Mouse (Mus musculus): ENCODE data around the gene Ciz1.
"Not testable (repeated sequence)": the region's sequence is repeated elsewhere in the genome, so short reads cannot be mapped to it uniquely, and the experiment has no call there.

Gene Ciz1

DNA sequence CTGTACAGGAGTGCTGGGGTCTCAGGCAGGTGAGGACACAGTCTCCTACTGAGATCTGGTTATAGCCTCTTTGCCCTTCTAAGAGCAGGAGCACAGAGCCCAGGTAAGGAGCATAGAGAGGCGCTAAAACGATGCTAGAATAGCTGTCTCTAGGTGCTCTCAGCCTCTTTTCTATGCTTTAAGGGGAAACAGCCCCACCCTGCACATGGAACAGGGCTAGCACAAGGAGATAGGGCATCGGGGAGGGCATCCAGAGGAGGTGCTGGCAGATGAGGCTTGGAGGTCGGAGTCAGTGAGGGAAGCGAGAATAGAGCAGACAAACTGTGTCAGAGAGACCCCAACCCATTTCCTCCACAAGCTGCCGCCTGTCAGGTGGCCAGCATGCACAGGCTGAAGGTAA lies 5.1 kb upstream of the Ciz1 start:
- DNase-seq (ENCODE audit: low read depth): no peak

DNA sequence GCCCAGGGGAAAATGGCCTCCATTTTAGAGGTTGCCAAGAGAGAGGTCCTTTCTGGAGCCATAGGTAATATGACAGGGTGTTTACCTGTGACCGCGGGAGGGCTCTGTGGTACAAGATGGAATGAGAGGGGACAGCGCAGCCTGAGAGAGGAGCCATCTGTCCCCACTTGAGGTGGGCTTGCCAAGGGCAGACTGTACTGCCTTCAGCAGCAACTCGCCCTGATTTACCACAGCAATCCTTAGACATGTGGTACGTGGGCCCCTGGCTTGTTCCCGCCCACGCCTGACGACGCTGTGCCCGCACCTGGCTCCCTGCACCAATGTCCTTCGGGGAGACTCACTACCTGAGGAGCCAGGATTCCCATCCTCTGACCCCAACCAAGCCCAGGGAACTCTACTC lies 3.8 kb upstream of the Ciz1 start:
- DNase-seq (ENCODE audit: low read depth): no peak

DNA sequence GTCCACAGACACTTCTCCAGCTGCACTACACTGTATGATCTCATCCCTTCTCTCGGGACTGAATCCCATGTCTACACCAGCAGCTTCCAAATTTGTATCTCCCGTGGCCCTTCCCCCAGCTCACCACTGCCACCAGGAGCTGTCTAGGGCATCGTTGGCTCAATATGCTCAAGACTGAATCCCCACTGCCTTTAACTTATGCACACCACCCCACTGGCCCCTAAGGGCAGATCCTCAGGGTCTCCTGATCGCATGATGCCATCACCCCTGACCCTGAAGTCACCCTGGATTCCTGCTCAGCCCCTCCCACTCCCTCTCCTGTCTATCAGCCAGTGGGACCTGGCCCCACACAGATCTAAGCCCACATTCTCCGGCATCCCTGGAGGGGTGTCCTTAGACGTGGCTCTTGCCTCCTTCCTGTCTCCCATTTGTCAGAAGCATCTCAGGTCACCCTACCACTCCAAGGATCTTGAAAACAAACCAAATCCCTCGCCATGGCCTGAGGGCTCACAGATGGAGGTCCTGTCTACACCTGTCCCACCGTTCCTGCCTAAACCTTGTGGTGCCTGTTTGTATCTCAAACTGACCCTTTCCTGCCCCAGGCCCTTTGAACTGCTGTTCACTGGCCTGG lies 2.4 kb upstream of the Ciz1 start:
- no peak for DNase-seq (ENCODE audit: low read depth)

DNA sequence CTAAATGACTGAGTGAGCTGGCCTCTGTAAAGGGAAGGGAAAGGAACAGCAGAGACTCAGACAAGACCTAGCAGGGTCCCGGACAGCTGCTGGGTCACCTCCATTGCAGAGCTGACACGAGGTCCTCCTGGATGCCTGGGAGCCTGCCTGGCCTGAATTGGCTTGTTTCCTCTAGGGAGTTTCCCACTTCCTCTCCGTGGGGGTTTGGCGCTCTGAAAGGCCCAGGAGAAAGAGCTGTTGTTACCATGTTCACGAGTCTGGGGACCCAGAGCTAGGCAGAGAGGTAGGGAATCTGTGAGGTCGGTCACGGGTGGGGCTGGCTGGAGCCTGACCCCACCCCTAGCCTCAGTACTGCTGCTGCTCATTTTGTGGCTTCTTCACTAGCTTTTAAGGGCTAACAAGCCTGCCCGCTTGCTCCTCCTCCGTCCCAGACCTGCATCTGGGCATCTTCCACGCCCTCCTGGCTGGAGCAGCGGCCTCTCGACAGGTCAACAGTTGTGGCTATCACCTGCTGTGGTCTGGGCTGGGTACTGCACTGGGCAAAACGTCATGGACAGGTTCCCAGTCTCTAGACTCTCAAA lies 1.6 kb upstream of the Ciz1 start:
- no peak for DNase-seq (ENCODE audit: low read depth)

DNA sequence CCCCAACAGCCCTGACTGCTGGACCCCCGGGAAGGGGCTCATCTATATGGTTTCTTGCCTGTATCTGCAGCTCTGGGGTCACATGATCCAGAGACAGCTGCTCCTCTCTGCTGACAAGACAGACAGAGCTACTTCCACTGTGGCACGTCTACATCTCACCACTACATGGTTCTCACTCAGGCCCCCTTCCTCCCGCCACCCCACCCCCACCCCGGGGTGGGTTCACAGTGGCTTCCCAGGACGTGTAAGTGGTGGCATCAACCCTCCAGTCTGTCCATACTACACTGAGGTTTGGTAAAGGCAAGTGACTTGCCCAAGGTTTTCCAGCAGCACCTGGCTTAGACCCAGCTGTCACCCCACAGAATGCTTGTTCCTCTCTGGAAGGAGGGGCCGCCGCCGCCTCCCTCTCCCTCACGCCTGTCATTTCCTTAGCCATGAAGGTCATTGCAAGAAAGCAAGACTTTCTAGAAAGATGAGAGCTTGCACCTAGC lies 611 bp upstream of the Ciz1 start:
- peak; percentile 39 for DNase-seq (ENCODE audit: low read depth)

DNA sequence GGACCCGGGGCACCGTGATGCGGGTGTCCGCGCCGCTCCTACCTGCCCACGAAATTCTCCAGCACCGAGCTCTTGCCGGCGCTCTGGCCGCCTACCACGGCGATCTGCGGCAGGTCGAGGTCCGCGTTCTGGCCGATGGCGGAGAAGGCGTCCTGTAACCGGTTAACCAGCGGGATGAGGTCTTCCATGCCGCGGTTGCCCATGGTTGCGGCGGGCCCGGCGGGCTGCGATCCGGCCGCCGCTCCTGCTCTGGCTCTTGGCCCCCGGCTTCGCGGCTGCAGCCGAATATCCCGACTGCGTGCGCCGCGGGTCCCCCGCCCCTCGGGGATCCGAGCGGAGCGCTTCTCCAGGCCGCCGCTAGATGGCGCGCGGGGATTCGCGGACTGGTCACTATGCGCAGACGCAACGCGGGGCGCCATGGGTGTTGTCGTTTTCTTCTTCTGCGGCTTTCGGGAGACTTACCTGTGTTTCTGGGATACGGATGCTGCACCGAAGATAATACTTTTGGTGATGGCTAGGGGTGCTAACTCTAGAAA lies 948 bp downstream of the Ciz1 start, which contains the start of gene Dnm1:
Dnm1 (minus strand) TSS at position 332 of the 536 bp plus-strand sequence.
- peak; percentile 77 for DNase-seq (ENCODE audit: low read depth)

DNA sequence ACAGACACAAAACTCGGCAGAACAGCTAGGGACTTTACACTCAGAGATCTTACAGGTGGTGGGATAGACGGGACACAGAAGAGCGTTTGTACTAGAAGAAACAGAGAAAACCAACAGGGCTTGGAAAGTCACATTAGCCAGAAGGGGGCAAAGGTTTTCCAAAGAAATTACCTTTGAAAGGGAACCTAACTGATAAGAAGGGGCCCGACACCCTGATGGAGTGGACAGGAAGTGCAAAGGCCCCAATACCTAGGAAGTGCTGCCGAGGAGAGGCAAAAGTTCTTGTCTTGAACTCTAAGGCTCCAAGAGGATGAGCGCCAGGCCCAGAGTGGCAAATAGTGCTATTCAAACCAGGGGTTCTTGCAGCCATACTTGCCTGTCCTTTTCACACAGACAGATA lies 1.7 kb downstream of the Ciz1 start:
- no peak for DNase-seq (ENCODE audit: low read depth)

DNA sequence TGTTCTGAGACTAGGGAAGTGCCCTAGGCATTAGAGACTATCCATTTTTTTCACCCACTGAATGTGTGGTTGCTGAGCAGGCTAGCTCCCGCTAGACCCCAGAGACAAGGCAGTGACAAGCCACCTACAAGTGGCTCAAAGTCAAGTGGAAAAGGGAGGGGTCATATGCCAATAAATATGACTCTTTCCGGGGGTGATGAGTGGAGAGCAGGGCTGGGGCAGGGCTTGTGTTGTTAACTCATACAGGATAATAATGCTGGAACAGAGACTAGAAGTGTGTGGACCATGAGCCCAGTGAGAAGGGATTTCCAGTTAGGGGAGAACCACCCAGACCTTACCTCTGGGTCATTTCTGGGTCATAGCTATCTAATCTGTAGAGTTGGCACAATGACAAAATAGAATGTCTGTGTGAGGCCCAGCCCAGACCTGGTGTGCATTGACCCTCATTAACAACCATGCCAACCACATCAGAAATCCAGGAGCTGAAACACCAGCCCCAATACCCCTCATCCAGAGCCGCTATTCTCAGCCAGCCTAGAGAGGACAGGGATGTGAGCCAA lies 2.3 kb downstream of the Ciz1 start:
- no peak for DNase-seq (ENCODE audit: low read depth)

DNA sequence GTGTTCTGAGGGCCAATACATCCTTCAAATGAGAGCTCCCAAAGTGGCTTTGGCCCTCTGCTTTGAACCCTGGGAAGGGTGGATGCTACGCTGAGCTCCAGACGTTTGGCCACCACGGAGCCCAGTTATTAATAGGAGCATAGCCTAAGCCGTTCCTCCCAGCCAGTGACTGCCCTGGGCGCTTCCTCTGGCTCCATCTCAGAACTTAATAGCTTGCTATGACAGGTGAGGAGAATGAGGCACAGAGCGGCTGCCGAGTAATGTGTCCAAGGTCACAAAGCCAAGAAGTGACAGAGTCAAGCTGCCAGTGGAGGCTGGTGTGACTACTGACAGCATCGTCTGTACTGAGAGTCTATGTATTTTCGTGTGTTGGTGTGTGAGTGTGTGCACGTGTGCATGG lies 4.1 kb downstream of the Ciz1 start:
- DNase-seq (ENCODE audit: low read depth): no peak

DNA sequence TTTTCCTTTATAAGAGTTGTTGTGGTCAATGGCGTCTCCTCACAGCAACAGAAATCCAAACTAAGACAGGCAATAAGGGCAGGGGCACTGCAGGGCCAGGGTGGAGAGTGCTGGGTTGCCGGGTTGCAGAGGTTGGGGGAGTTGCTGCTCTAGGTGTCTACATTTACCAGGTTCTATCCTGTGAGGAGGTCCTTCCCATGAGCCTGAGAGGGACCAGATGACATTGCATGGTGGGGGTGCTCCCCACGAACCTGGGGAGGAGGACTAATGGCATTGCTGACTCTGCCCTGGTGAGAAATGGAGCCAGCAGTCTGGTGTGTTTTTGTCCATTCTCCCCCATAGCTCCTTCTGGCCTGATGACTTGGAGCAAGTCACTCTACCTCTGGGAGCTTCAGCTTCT lies 5.6 kb downstream of the Ciz1 start:
- DNase-seq (ENCODE audit: low read depth): no peak

DNA sequence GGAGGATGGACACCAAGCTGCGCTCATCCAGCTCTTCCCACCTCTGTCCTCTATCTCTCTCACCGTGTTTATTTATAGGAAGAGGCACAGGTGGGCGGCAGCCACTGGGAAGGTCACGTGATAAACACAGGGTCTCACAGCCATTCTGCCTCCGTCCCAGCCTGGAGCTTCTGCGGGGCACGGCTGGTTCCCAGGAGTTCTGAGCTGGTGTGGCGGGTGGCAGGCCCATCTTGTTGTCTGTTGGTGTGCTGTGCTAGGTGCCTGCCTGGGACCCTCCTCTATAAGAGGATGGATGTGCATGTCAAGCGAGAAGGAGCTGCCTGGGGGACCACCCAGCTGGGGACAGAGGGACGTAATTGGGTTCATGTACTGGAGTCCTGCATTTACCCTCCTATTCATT lies 6.3 kb downstream of the Ciz1 start:
- DNase-seq (ENCODE audit: low read depth): no peak

DNA sequence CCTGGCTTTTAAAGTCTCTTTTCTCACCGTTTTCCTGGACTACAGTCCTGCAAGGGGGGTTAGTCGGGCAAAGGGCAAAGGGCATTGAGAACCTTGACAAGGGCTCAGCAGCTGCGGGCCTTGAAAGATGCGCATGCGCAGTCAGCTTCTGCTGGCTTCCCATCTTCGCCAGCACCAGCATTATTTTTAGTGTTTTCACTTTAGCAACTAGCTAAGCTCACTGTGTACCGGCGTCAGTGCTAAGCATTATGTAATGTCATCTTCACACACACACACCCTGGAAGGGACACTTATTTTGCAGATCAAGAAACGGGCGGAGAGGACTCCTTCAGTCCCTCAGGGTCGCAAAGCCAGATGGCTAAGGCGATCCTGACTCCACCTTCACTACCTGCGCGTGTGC lies 8.6 kb downstream of the Ciz1 start:
- DNase-seq (ENCODE audit: low read depth): peak; percentile 21

DNA sequence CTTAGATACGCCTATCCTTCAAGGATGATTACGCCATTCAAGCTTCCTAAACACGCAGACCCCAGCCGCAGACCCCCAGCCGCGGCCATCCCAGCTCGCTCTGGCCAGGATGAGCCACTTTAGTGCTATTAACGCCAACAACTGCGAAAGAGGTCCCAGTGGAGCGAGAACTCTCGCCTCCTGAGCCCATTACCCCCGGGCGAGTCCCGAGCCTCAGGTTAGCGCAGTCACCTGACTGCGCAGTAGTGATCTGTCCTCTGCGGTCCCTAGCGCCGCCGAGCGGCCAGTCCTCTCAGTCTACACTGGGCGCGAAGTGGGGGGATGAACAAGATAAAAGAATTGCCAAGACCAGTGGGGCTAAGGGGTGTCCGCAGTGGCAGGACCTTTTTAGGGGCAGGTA lies 9.3 kb downstream of the Ciz1 start:
- no peak for DNase-seq (ENCODE audit: low read depth)

DNA sequence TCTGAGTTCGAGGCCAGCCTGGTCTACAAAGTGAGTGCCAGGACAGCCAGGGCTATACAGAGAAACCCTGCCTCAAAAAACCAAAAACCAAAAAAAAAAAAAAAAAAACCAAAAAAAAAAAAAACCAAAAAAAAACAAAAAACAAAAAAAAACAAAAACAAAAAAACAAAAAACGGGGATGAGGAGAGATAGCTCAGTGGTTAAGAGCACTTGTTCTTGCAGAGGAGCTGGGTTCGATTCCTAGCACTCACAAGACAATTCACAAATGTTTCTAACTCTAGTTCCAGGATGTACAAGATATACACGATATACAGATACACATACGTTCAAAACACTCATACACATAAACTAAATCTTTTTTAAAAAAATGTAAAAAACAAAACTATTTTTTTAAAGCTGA lies 10.1 kb downstream of the Ciz1 start:
- not testable (repeated sequence) for DNase-seq (ENCODE audit: low read depth)

DNA sequence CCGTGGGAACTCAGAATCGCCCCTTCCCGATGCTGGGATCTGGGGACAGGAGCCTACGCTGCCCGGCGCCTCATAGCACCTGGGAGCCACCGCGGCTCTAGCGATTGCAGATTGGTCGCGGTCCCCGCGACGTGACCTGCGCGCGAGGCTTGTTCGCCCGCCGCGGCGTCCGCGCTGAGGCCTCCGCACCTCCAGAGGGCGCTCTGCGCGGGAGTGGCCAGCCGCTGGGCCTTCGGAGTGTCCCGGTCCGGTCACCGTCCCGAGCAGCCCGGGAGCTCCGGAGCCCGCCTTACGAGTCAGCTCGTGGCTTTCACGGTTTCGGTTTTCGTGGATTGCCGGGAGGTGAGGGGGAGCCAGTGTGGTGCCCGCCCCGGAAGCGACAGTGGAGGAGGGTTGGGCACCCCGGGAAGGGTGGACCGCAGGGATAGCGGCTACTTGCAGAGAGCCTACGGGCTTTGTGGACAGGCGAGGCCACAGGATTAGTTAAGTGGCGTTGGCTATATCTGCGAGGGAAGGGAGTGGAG lies 10.8 kb downstream of the Ciz1 start:
- DNase-seq (ENCODE audit: low read depth): peak; percentile 90

DNA sequence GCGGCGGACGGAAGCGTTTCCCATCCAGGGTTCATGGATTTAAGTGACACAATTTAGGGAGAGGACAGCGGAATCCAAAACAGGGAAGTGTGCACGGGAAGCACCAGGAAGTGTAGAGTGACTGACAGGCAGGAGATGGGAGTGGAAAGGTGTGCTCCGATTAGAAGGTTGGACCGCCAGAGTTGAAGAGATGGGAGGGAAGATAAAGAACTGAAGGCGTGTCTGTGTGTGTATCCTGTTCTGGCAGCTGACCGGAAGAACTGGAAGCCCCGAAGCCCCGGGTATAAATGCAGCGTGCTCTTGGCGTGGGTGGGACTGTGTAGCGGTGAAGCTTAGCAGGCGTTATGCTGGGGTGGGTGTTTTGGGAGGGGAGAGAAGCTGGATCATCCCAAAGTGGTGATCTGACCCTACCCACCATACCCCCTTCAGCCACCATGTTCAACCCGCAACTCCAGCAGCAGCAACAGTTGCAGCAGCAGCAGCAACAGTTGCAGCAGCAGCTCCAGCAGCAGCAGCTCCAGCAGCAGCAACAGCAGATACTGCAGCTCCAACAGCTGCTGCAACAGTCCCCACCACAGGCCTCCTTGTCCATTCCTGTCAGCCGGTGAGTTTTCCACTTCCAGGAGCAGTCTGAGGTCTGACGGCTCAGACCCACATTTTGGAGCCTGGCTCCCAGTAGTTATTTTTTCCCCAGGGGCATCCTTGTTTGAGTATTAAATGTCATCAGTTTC lies 11.4 kb downstream of the Ciz1 start:
- DNase-seq (ENCODE audit: low read depth): peak; percentile 89

DNA sequence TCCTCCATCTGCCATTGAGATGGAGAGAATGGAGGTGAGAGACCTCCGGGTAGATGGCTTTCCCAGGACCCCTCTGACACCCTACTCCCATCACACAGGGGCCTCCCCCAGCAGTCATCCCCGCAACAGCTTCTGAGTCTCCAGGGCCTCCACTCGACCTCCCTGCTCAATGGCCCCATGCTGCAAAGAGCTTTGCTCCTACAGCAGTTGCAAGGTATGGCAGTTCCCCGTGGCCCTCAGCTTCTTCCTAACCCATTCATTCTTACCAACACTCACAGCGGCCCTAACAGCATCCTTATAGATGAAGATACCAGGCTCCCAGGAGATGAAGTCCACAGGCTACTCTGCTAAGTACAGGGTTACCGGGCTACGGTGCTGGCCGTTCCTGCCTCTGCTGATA lies 12.0 kb downstream of the Ciz1 start:
- DNase-seq (ENCODE audit: low read depth): no peak

DNA sequence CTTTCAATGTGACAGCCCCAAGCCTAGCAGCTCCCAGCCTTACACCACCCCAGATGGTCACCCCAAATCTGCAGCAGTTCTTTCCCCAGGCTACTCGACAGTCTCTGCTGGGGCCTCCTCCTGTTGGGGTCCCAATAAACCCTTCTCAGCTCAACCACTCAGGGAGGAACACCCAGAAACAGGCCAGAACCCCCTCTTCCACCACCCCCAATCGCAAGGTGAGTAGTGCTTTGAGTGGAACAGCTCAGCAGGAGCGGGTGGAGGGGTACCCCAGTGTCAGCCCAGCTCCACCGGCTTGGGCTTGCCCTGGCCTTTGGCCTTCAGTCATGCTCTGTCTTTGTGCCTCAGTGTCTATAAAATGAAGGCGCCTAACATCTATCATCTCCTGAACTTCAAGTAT lies 15.2 kb downstream of the Ciz1 start:
- DNase-seq (ENCODE audit: low read depth): no peak

DNA sequence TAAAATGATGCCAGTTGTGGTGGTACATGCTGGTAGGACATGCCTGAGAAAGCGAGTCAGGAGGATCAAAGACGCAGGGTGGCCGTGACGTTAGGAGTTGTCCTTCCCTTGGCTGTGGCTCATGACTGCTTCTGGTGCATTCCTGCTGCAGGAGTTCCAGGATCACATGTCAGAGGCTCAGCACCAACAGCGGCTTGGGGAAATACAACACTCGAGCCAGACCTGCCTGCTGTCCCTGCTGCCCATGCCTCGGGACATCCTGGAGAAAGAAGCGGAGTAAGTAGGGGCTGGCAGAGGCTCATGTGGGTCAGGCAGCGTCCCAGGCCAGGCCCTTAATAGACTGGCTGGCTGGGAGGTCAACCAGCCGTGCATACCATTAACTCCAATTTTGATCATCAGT lies 22.1 kb downstream of the Ciz1 start:
- no peak for DNase-seq (ENCODE audit: low read depth)

DNA sequence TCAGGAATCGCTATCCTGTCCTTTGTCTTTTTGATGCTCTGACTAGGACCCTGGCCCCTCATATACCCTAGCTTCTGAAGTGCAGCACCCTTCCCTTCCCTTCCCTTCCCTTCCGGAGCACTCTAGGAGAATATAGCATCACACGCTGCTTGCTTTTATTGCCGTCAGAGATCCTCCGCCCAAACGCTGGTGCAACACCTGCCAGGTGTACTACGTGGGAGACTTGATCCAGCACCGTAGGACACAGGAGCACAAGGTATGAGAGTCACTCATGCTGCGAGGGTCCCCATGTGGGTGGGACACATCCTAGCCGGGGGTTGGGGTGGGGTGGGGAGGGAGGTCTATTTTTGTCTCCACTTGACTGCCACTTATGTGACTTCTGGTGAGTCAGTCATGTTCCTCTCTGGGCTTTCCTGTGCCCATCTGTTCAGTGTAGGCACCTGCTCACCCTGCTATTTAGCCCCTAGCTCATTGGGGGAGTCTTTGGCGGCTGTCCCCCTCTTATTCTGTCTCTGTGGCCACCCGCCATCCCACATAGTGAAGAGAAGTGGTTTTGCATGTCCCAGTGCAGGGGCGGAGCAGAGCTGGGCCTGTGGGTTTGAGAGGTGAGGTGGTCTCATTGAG lies 23.3 kb downstream of the Ciz1 start:
- no peak for DNase-seq (ENCODE audit: low read depth)

DNA sequence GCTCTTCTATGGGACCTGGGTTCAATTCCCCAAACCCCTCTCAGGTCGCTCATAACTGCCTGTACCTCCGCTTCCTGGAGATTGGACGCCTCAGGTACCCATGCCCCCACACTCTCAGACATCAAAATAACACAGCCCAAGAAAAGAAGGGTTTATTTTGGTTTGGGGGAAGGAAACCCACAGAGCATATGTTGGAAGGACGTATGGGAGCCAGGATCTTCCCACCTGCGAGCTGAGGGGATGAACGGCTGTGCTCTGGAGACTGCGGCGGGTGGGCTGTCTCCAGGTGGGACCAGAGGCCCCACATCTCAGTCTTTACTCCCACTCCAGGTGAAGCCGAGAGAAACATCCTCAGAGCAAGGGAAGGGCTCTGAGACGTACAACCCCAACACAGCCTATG lies 24.8 kb downstream of the Ciz1 start:
- no peak for DNase-seq (ENCODE audit: low read depth)

DNA sequence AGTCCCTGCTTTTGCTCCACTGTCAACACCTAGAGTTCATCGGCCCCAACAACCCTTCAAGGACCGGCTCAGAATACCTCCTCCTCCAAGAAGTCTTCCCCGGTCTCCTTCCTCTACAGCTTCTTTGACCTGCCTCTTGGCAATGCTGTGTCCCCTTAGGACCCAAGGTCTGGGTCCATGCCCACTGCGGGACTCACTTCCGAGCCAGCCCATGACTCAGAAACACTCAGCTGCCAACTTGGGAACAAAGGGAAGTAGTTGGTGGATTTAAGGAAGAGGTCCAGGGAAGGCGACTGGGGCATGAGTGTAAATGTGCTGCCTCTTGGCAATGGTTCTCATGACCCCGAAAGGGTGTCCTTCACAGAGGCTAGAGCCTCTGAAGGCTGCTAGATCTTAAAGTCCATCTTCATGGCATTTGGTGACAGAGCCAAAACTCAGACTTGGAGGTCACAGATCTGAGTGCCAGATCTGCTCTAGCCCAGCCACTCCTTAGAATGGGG lies 27.9 kb downstream of the Ciz1 start:
- DNase-seq (ENCODE audit: low read depth): no peak

Data from 416B (cell line).